In the genomic region with DNA sequence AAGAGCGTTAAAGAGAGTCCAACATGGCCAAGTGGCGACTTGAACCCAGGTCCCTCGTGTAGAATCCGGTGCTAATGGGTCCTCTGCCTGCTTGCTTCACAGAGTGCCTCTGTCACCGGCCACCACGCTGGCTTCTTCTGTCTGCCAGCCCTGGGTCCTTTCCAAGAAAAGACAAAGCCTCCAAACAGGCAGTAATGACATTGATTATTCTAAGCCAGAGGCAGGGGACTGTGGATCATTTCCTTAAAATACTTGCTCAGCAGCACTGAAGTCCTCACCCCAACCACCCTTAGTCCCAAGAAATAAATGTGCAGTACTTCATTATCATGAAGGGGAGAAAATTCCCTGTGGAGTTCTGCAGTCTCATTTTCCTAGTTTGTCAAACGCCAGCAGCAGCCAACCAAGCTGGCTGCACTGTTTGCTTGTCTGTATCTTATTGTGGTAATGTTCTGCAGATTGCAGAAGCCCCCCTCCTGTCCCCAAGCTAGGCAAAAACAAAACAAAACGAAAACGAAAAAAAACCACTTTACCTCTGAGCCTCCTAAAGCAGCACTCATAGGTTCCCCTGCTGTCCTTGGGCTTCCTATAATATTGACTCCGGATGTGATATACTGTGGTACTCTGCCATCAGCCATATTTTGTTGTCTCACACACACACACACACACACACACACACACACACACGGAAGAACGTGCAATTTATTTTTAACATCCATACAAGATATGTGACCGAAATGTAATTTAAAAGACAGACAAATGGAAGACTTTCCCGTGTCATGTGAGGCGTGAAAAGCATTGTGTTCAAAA, we compare ENCODE assay signal across 13 mouse cellular contexts.
DNase-seq lines count a peak whose midpoint lies in the region; ATAC-seq lines count a peak whose summit lies in the region.
"Had no signal": no experiment of that assay in that cellular context is flagged by ENCODE, and none has a peak within 500 bp of the region (broad histone marks: within the 10 kb centered on the region; RNA-seq: fewer than 3 reads in every experiment).

No protein-coding gene starts in this region.

- no peaks in the 10 kb centered on the region for H3K36me3 ChIP-seq in forebrain, embryonic 12.5 days (replicated peaks)
- no peaks in the 10 kb centered on the region for H3K36me3 ChIP-seq in midbrain, embryonic 12.5 days
- H3K36me3 ChIP-seq: G1E; limb, embryonic 13.5 days had no signal

- ATAC-seq in cerebellum, adult (ENCODE audit: insufficient number of reproducible peaks, low FRiP score, low TSS enrichment) = 0 out of 2 replicates have a peak, but pooled peaks have one; percentile 40
- no peak; the same call in 1 of the 2 replicates for ATAC-seq in forebrain, embryonic 12.5 days (ENCODE audit: low FRiP score)
- no peak for ATAC-seq in midbrain, embryonic 12.5 days (ENCODE audit: low FRiP score, low read depth)

- H3K27ac ChIP-seq in forebrain, embryonic 12.5 days = 0 out of 2 replicates have a peak overlapping the region, but pooled peaks have one; percentile 56
- peak overlapping the region; percentile 46; the same call in 1 of the 2 replicates for H3K27ac ChIP-seq in midbrain, embryonic 12.5 days (replicated peaks)
- H3K27ac ChIP-seq: limb, embryonic 13.5 days had no signal

- H3K27me3 ChIP-seq in forebrain, embryonic 12.5 days = no peaks in the 10 kb centered on the region
- H3K27me3 ChIP-seq in midbrain, embryonic 12.5 days = no peaks in the 10 kb centered on the region
- H3K27me3 ChIP-seq: limb, embryonic 13.5 days had no signal

- no peak overlapping the region for H3K4me2 ChIP-seq in forebrain, embryonic 12.5 days
- H3K4me2 ChIP-seq in midbrain, embryonic 12.5 days (replicated peaks) = no peak overlapping the region
- H3K4me2 ChIP-seq: limb, embryonic 13.5 days had no signal

- H3K9ac ChIP-seq in forebrain, embryonic 12.5 days = no peak overlapping the region
- H3K9ac ChIP-seq in midbrain, embryonic 12.5 days (replicated peaks) = no peak overlapping the region
- H3K9ac ChIP-seq: limb, embryonic 13.5 days had no signal

- H3K4me3 ChIP-seq in forebrain, embryonic 12.5 days (replicated peaks) = no peak overlapping the region
- H3K4me3 ChIP-seq in midbrain, embryonic 12.5 days = no peak overlapping the region
- H3K4me3 ChIP-seq: limb, embryonic 13.5 days had no signal

- DNase-seq in cerebellum, adult 8-10 months = no peak
- peak; percentile 62 for DNase-seq in layer of hippocampus, adult 11-12 months (ENCODE audit: low spot score)
- no peak for DNase-seq in gastrocnemius, postnatal 4 days (ENCODE audit: low spot score in 2 of 2)
- DNase-seq in thymus, postnatal 0 days (ENCODE audit: low spot score) = no peak
- DNase-seq in urinary bladder, postnatal 10 days (ENCODE audit: low spot score) = no peak
- DNase-seq: adrenal gland, adult 2 months; kidney, adult 8-10 months; lung, postnatal 10 days had no signal

- 56% methylated on average over 15 of the region's 15 CpGs for WGBS in forebrain, embryonic 12.5 days
- 68% methylated on average over 15 of the region's 15 CpGs for WGBS in midbrain, embryonic 12.5 days

- no peaks in the 10 kb centered on the region for H3K9me3 ChIP-seq in forebrain, embryonic 12.5 days
- H3K9me3 ChIP-seq in midbrain, embryonic 12.5 days = no peaks in the 10 kb centered on the region
- H3K9me3 ChIP-seq: limb, embryonic 13.5 days had no signal

- H3K4me1 ChIP-seq in forebrain, embryonic 12.5 days = peaks cover 23% of the 10 kb centered on the region
- peaks cover 25% of the 10 kb centered on the region for H3K4me1 ChIP-seq in midbrain, embryonic 12.5 days
- H3K4me1 ChIP-seq: limb, embryonic 13.5 days had no signal
